Mouse (Mus musculus) megakaryocyte, embryonic 14.5 days (primary cell): Measurements from ENCODE around the gene Cxcl1.

Experiments used
- FLI1 ChIP-seq: IDR thresholded peaks from 2 replicates; pipeline ENCODE4 v1.6.1; 2012; ENCODE audit warnings: low read length, inconsistent platforms, mixed read lengths
- GATA1 ChIP-seq: IDR thresholded peaks from 3 replicates; pipeline ENCODE4 v1.6.1; 2012; ENCODE audit warnings: mixed read lengths, low read length, inconsistent platforms, borderline replicate concordance

GRCm38 (mm10) chr5:90930546-90930945 is 39.5 kb downstream of the Cxcl1 start:
- TF ChIP-seq FLI1 (no peak), GATA1 (no peak)
